Mouse (Mus musculus) forebrain, embryonic 10.5 days (tissue): ENCODE results near the gene Ncmap. TPM values are rescaled to one million over a fixed set of nuclear protein-coding genes. Genes with fewer than 3 reads are reported as not detected.

Experiments
- DNase-seq: peaks from one replicate; pipeline ENCODE4 v3.0.0-alpha.2; 2017; ENCODE audit warnings: low spot score; ENCODE audit errors: extremely low spot score
- H3K27ac ChIP-seq: fragments of 300-500 bp; sonication (generic); 2 replicates; pipeline ENCODE4 v1.5.1; 2016; ENCODE audit warnings: mild to moderate bottlenecking
- H3K27me3 ChIP-seq: fragments of 300-500 bp; sonication (generic); 2 replicates; pipeline ENCODE4 v1.6.1; 2016; ENCODE audit warnings: mild to moderate bottlenecking; ENCODE audit not compliant: poor library complexity, severe bottlenecking
- H3K36me3 ChIP-seq: fragments of 300-500 bp; sonication (generic); replicated peaks from 2 replicates; pipeline ENCODE4 v1.6.1; 2016; ENCODE audit warnings: mild to moderate bottlenecking, moderate library complexity
- H3K4me1 ChIP-seq: fragments of 300-500 bp; sonication (generic); 2 replicates; pipeline ENCODE4 v1.6.1; 2016
- H3K4me3 ChIP-seq: fragments of 300-500 bp; sonication (generic); 2 replicates; pipeline ENCODE4 v1.5.1; 2016; ENCODE audit warnings: mild to moderate bottlenecking, moderate library complexity
- H3K9me3 ChIP-seq: fragments of 300-500 bp; sonication (generic); 2 replicates; pipeline ENCODE4 v1.6.1; 2016; ENCODE audit warnings: mild to moderate bottlenecking, moderate library complexity
- WGBS: fragments of 180-500 bp; shearing (Covaris S2); methylation state at CpG from one replicate; pipeline ENCODE4 v1.1.7; 2016; 5-methylcytosine and 5-hydroxymethylcytosine counted together
- polyA plus RNA-seq: library from polyadenylated mRNA; unstranded; fragments of >200 nt; fragmentation: Nextera tagmentation; extraction: Ambion mirVana; gene quantifications from 2 replicates; pipeline ENCODE4 v1.2.1, GENCODE M21; 2016

Ncmap gene
- 0.40 and 0.52 TPM in 2 replicates for polyA plus RNA-seq

DNA sequence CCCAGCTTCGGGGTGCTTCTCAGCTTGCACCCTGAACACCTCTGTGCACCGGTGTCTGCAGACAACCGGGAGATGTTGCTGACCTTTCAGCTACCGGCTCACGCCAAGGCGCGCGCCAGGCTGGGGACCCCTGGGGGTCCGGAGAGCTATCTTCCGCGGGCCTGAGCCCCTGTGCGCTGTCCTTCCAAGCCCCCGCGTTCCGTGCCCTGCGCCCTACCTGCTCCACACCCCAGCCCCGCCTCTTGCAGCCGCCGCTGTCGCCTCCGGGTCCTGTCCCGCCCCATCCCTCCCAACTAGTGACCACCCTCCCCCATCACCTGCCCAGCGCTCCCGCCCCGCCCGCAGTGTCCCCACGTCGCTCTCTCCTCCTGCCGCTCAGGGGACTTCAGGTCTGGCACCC is at the start of gene Ncmap:
Gene Ncmap, minus strand, starts transcription at position 237 of the 400 bp plus-strand sequence.
- peaks cover 22% of the 10 kb centered on the region for H3K4me1 ChIP-seq
- no peaks in the 10 kb centered on the region for H3K9me3 ChIP-seq
- WGBS: 1% methylated on average over 29 of the region's 29 CpGs
- no peaks in the 10 kb centered on the region for H3K36me3 ChIP-seq
- H3K27ac ChIP-seq: peak within 1 kb of the TSS; percentile 58
- H3K27me3 ChIP-seq: peaks cover 63% of the 10 kb centered on the region
- no peak for DNase-seq
- H3K4me3 ChIP-seq: peak within 1 kb of the TSS; percentile 54

DNA sequence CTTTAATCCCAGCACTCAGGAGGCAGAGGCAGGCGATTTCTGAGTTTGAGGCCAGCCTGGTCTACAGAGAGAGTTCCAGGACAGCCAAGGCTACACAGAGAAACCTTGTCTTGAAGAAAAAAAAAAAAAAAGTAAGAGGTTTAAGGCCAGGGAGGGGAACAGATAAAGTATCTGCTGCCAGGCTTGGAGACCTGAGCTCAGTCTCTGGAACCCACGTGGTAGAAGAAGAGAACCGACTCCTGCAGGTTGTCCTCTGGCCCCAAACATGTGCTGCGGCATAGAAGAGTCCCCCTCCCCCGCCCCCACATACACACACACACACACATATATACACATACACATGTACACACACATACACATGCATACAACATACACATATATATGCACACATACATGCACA is 44.4 kb upstream of the Ncmap start:
- Histone ChIP-seq H3K36me3 (no peaks in the 10 kb centered on the region), H3K9me3 (no peaks in the 10 kb centered on the region), H3K4me3 (no peak overlapping the region), H3K4me1 (peaks cover 14% of the 10 kb centered on the region), H3K27ac (no peak overlapping the region), H3K27me3 (no peaks in the 10 kb centered on the region)
- 81% methylated on average over 5 of the region's 5 CpGs for WGBS
- no peak for DNase-seq

DNA sequence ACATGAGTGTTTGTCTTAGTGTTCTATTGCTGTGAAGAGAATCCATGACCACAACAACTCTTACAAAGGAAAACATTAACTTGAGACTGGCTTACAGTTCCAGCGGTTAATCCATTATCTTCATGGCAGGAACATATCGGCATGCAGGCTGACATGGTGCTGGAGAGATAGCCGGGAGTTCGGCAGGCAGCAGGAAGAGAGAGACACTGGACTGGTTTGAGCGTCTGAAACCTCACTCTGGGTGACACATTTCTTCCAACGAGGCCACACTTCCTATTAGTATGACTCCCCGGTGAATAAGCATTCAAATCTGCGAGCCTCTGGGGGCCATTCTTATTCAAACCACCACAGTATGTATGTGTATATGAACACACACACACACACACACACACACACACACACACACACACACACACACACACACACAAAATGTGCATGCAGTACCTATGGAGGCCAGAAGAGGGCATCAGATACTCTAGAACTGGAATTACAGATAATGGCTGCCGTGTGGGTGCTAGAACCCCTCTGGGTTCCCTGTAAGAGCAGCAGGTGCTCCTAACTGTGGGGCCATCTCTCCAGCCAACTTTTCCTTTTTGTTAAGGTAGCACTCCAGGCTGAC is 42.0 kb upstream of the Ncmap start:
- H3K27ac ChIP-seq: peak overlapping the region; percentile 81
- no peaks in the 10 kb centered on the region for H3K36me3 ChIP-seq
- peaks cover 25% of the 10 kb centered on the region for H3K4me1 ChIP-seq
- H3K9me3 ChIP-seq: no peaks in the 10 kb centered on the region
- 73% methylated on average over 9 of the region's 9 CpGs for WGBS
- H3K27me3 ChIP-seq: peaks cover 8% of the 10 kb centered on the region; the same call in 1 of the 2 replicates
- peak; percentile 44 for DNase-seq
- H3K4me3 ChIP-seq: no peak overlapping the region

DNA sequence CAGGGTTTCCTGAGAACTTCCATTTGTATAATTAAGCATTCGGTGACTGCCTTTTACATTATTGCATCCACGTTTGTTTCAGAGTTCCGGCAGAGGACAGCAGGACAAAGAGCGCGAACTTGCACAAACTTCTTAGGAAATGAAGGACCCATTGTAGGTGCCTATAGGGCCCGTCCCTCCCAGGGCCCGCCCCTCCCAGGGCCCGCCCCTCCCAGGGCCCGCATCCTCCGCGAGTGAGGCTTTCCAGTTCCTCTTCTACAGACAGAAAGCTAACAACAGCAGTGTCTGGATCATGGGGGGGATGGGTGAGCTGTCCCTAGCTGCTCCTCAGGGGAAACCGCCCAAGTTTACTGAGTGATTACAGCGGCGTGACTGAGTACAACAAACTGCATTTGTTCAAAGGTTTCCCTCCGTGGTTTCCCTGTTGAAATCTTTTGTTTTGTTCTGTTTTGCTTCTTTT is 41.2 kb upstream of the Ncmap start:
- Histone ChIP-seq H3K36me3 (no peaks in the 10 kb centered on the region), H3K4me3 (peak overlapping the region; percentile 38), H3K27me3 (peaks cover 8% of the 10 kb centered on the region; the same call in 1 of the 2 replicates), H3K27ac (peak overlapping the region; percentile 81), H3K9me3 (no peaks in the 10 kb centered on the region), H3K4me1 (peaks cover 31% of the 10 kb centered on the region)
- DNase-seq: peak; percentile 73
- WGBS: 7% methylated on average over 15 of the region's 15 CpGs

DNA sequence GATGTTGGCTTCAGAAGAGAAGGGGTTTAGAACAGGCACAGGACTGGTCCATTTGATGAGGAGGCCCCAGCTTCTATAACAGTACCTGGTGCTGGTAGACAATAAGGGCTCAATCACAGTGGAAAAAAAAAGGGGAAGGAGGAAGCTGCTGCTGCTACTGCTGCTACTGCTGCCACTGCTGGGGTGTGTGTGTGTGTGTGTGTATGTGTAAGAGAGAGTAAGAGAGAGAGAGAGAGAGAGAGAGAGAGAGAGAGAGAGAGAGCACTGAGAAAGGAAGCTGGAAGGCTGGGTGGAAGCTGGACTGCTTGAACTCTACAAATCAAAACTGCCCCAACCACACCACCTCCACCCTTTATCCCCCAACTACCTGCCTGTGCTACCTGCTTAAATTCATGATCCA is 39.9 kb upstream of the Ncmap start:
- Histone ChIP-seq H3K9me3 (no peaks in the 10 kb centered on the region), H3K36me3 (no peaks in the 10 kb centered on the region), H3K4me3 (no peak overlapping the region), H3K4me1 (peaks cover 40% of the 10 kb centered on the region), H3K27me3 (peaks cover 11% of the 10 kb centered on the region), H3K27ac (no peak overlapping the region)
- DNase-seq: no peak

DNA sequence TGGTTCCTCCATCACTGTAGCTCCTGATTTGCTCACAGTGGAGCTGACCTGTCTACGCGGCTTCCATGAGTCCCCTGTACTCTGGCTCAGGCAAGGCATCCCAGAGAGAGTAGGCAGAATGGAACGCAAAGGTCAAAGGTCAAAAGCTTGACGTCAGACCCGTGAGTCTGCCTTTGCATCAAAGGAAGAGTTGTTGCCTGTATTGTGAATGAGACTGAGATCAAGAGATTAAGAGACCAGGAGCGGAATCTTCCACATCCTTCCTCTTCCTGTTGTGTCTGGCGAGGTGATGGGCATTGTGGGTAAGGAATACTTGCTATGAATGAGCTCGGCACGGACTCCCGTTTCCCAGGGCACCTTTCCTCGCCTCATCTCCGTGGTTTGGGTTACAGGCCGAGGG is 38.3 kb upstream of the Ncmap start:
- H3K27me3 ChIP-seq: peaks cover 21% of the 10 kb centered on the region
- H3K27ac ChIP-seq: no peak overlapping the region
- no peaks in the 10 kb centered on the region for H3K36me3 ChIP-seq
- no peak overlapping the region for H3K4me3 ChIP-seq
- 63% methylated on average over 13 of the region's 13 CpGs for WGBS
- DNase-seq: no peak
- H3K9me3 ChIP-seq: no peaks in the 10 kb centered on the region
- peaks cover 43% of the 10 kb centered on the region for H3K4me1 ChIP-seq

DNA sequence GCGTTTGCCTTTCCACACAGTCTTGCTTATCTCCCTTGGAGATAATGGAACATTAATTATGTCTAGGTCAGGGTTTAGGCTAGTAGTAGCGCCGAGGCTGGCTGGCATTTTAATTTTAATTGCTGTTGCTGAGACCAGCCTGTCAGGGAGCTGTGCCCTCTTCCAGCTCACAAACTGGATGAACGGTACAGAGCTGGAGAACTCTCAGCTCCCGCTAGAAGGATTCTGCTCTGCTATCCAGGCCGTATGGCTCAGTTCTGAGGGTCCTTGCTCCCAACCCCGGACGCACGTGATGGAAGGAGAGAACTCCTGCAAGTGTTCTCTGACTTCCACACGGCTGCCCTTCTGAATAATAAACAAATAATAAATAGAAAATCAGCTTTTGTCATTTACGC is 36.4 kb upstream of the Ncmap start:
- Histone ChIP-seq H3K27ac (peak overlapping the region; percentile 89), H3K36me3 (no peaks in the 10 kb centered on the region), H3K9me3 (no peaks in the 10 kb centered on the region), H3K27me3 (peaks cover 21% of the 10 kb centered on the region), H3K4me3 (peak overlapping the region; percentile 82), H3K4me1 (peaks cover 36% of the 10 kb centered on the region)
- WGBS: 34% methylated on average over 11 of the region's 11 CpGs
- no peak for DNase-seq

DNA sequence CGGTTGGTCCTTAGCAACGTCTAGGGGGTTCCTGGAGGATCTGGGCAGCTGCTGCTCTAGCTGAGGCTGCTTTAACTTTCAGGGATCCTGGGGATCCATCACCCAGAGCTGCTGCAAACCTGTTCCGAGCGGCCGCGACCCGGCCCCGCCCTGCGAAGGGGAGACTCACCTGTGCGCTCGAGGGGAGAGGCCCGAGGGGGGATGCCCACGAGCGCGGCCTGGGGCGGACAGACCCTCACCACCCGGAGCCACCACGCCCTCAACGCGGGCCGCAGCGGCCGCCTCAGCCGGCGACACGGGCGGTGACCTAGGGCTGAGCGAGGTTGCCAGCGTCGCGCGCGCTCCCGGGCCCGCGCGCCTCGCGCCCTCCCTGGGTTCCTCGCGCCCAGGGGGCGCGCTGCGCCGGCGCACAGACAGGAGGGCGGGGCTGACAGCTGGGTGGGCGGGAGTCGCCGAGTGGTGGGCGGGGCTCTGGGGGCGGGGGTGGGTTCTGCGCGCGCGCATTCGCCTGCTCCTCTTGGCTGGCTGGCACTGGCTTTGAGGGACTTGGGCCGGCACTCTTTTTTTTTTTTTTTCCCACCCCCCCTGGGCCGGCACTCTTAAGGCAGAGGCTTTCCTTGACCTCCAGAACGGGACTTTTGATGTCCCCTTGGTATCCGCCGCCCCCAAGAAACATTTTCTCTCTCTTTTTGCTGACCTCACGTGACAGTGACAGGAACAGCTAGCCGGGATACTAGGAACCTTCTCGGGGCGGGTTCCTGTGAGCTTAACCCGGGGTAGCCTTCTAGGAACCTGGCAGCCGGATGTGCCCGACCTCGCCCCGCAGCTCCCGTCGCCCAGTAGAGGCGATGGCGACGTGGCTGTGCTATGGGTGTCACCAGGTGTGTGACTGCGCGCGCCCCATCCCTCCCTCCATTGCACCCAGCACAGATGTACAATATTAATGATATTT is 35.7 kb upstream of the Ncmap start, which contains the start of gene Rcan3:
Gene Rcan3, minus strand, starts transcription at position 411 of the 952 bp plus-strand sequence.
- Histone ChIP-seq H3K27me3 (peaks cover 21% of the 10 kb centered on the region), H3K9me3 (no peaks in the 10 kb centered on the region), H3K36me3 (no peaks in the 10 kb centered on the region), H3K4me1 (peaks cover 31% of the 10 kb centered on the region), H3K4me3 (peak within 1 kb of the TSS; percentile 82), H3K27ac (peak within 1 kb of the TSS; percentile 89)
- peak; percentile 89 for DNase-seq
- under 1% methylated on average over 75 of the region's 79 CpGs for WGBS

DNA sequence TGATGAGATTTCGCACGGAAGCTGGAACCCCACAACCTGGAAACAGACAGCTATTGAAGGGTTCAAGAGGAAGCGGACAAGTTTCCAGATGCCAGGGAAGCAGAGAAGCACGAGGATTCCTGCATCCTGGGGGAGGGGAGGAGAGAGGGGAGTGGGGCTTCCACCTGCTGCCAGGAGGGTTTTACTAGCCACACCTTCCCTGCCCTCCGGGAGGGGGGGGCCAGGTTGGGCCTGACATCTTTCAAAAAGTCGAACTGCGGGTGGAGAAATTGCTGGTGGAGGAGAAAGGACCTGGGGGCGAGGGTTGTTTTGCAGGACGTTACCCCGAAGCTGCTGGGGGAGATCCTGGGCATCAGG is 35.0 kb upstream of the Ncmap start:
- H3K4me3 ChIP-seq: peak overlapping the region; percentile 82
- peaks cover 31% of the 10 kb centered on the region for H3K4me1 ChIP-seq
- no peak for DNase-seq
- H3K27me3 ChIP-seq: peaks cover 21% of the 10 kb centered on the region
- no peaks in the 10 kb centered on the region for H3K9me3 ChIP-seq
- H3K27ac ChIP-seq: peak overlapping the region; percentile 89
- H3K36me3 ChIP-seq: no peaks in the 10 kb centered on the region
- WGBS: 6% methylated on average over 10 of the region's 10 CpGs

DNA sequence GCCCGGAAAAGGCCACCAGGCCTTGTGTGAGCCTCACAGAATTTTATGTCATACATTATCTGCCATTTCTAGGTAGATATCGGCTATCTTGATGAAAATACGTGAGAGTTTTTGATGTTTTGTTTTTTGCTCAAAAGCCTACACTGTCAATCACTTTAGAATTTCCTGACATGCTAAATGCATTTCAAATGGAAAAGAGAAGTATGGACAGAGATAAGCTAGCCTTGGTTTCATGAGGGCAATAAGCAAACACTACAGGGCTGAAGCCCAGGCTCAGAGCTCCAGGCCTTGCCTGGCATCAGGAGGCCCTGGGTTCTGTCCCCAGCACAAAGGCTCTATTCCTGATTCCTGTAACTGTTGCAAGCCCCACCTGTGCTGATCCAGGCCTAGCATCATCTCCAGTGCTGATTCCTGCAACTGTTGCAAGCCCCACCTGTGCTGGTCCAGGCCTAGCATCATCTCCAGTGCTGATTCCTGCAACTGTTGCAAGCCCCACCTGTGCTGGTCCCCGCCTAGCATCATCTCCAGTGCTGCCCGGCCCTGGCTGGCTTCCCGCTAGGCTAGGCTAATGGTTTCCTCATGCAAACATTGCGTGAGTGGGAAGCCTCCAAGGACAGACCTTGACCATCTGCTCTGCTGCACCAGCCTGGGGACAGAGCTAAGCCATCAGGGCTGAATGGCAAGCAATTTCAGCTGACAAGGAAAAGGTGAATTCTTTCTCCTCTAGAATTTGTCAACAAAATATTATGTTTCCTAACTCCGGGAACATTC is 32.1 kb upstream of the Ncmap start:
- no peaks in the 10 kb centered on the region for H3K9me3 ChIP-seq
- H3K4me1 ChIP-seq: peaks cover 21% of the 10 kb centered on the region
- DNase-seq: no peak
- no peak overlapping the region for H3K4me3 ChIP-seq
- 83% methylated on average over 8 of the region's 8 CpGs for WGBS
- no peak overlapping the region for H3K27ac ChIP-seq
- H3K27me3 ChIP-seq: peaks cover 13% of the 10 kb centered on the region
- H3K36me3 ChIP-seq: no peaks in the 10 kb centered on the region

DNA sequence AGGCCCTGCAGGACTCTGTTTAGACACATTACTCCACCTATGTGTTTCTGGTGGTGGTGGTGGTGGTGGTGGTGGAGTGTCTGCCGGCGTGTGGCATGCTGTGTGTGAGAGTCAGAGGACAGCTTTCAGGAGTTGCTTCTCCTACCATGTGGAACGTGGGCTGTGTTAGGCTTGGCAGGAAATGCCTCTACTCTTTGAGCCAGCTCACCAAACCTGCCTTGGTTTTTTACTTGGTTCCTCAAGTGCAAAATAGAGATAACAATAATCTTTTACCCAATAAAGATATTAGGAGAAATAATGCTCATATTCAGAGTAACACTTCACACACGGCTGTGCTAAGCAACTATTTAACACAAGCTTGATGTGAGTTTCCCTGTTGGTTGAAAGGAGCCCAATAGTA is 31.4 kb upstream of the Ncmap start:
- Histone ChIP-seq H3K36me3 (peaks cover 4% of the 10 kb centered on the region; the same call in 1 of the 2 replicates), H3K27me3 (peaks cover 12% of the 10 kb centered on the region), H3K4me3 (no peak overlapping the region), H3K9me3 (no peaks in the 10 kb centered on the region), H3K4me1 (peaks cover 16% of the 10 kb centered on the region), H3K27ac (no peak overlapping the region)
- no peak for DNase-seq
- 94% methylated on average over 4 of the region's 4 CpGs for WGBS

DNA sequence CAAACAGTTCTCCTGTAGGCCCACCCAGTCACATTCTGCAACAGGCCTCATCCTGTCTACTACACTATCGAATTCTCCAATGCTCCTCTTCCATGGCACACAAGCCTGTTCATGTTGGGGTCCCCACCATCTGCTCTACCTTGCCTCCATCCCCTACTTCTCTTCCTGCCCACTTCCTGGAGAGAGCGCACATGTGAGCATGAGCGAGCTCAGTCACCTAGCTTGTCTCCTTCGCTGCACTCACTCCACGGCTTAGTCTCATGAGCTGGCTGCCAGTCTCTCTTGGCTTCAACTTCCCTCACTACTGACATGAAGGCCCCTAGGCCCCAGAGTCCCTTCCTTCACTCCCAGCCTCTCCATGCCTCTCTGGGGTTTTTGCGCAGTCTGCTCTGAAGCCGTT is 28.6 kb upstream of the Ncmap start:
- no peaks in the 10 kb centered on the region for H3K9me3 ChIP-seq
- 0 out of 2 replicates have a peak, but pooled peaks cover 3% of the 10 kb centered on the region for H3K4me1 ChIP-seq
- no peak for DNase-seq
- H3K4me3 ChIP-seq: no peak overlapping the region
- 92% methylated on average over 7 of the region's 7 CpGs for WGBS
- no peaks in the 10 kb centered on the region for H3K27me3 ChIP-seq
- peaks cover 13% of the 10 kb centered on the region for H3K36me3 ChIP-seq
- H3K27ac ChIP-seq: no peak overlapping the region
